Mouse (Mus musculus) hindbrain, embryonic 15.5 days (tissue): Measurements from ENCODE around the gene Ctrb1. TPM values are rescaled to one million over a fixed set of nuclear protein-coding genes. Genes with fewer than 3 reads are reported as not detected.
A peak's percentile ranks its signal among the peaks of the same experiment; 100 is the strongest.

ENCODE experiments used
- ATAC-seq: fragments of 200-750 bp; cut with Nextera tagmentation; 2 replicates; pipeline ENCODE4 v1.8.0; 2017; ENCODE audit warnings: low read depth, moderate number of reproducible peaks, moderate TSS enrichment; ENCODE audit not compliant: low FRiP score
- H3K27ac ChIP-seq: fragments of 300-500 bp; sonication (generic); replicated peaks from 2 replicates; pipeline ENCODE4 v1.5.1; 2015; ENCODE audit warnings: mild to moderate bottlenecking, inconsistent platforms
- H3K27me3 ChIP-seq: fragments of 300-500 bp; sonication (generic); 2 replicates; pipeline ENCODE4 v1.6.1; 2015; ENCODE audit warnings: control low read depth, inconsistent platforms
- H3K36me3 ChIP-seq: fragments of 300-500 bp; sonication (generic); 2 replicates; pipeline ENCODE4 v1.6.1; 2015; ENCODE audit warnings: control low read depth, inconsistent platforms
- H3K4me1 ChIP-seq: fragments of 300-500 bp; sonication (generic); replicated peaks from 2 replicates; pipeline ENCODE4 v1.6.1; 2015; ENCODE audit warnings: control low read depth, inconsistent platforms
- H3K4me2 ChIP-seq: fragments of 300-500 bp; sonication (generic); 2 replicates; pipeline ENCODE4 v1.6.1; 2015; ENCODE audit warnings: moderate library complexity, mild to moderate bottlenecking, inconsistent platforms
- H3K4me3 ChIP-seq: fragments of 300-500 bp; sonication (generic); 2 replicates; pipeline ENCODE4 v1.5.1; 2015; ENCODE audit warnings: mild to moderate bottlenecking, inconsistent platforms
- H3K9ac ChIP-seq: fragments of 300-500 bp; sonication (generic); 2 replicates; pipeline ENCODE4 v1.6.1; 2015; ENCODE audit warnings: inconsistent platforms
- H3K9me3 ChIP-seq: fragments of 300-500 bp; sonication (generic); 2 replicates; pipeline ENCODE4 v1.6.1; 2016; ENCODE audit warnings: control low read depth, inconsistent platforms
- WGBS: fragments of 180-500 bp; shearing (Covaris S2); methylation state at CpG from one replicate; pipeline ENCODE4 v1.1.7; 2015; 5-methylcytosine and 5-hydroxymethylcytosine counted together
- polyA plus RNA-seq: library from polyadenylated mRNA; unstranded; fragments of >200 nt; fragmentation: Nextera tagmentation; extraction: Ambion mirVana; gene quantifications from 2 replicates; pipeline ENCODE4 v1.2.1, GENCODE M21; 2015

Gene Ctrb1
- polyA plus RNA-seq, 1 experiment from 2014 or later = 1.9 TPM

- no peaks in the 10 kb centered on the region for H3K9me3 ChIP-seq
- H3K4me2 ChIP-seq = no peak overlapping the region
- peaks cover 35% of the 10 kb centered on the region for H3K4me1 ChIP-seq
- WGBS = 73% methylated on average over 13 of the region's 13 CpGs
- peaks cover 31% of the 10 kb centered on the region for H3K36me3 ChIP-seq
- H3K27ac ChIP-seq = peak overlapping the region; percentile 88; the same call in 1 of the 2 replicates
- H3K27me3 ChIP-seq = no peaks in the 10 kb centered on the region
- H3K9ac ChIP-seq = no peak overlapping the region
- ATAC-seq = no peak
- no peak overlapping the region for H3K4me3 ChIP-seq
These were observed 24.7 kb upstream of the Ctrb1 start for GRCm38 (mm10) chr8:111715514-111715913.

GRCm38 (mm10) chr8:111714295-111714694 lies 23.5 kb upstream of the Ctrb1 start:
- H3K9ac ChIP-seq = no peak overlapping the region
- H3K27me3 ChIP-seq = no peaks in the 10 kb centered on the region
- peaks cover 37% of the 10 kb centered on the region for H3K36me3 ChIP-seq
- 96% methylated on average over 12 of the region's 12 CpGs for WGBS
- no peak overlapping the region for H3K4me2 ChIP-seq
- H3K4me3 ChIP-seq = no peak overlapping the region
- ATAC-seq = no peak
- peaks cover 35% of the 10 kb centered on the region for H3K4me1 ChIP-seq
- H3K9me3 ChIP-seq = no peaks in the 10 kb centered on the region
- no peak overlapping the region for H3K27ac ChIP-seq

- Histone ChIP-seq H3K9me3 (no peaks in the 10 kb centered on the region), H3K27me3 (no peaks in the 10 kb centered on the region), H3K36me3 (peaks cover 37% of the 10 kb centered on the region), H3K9ac (no peak overlapping the region), H3K27ac (no peak overlapping the region), H3K4me1 (peaks cover 32% of the 10 kb centered on the region), H3K4me3 (no peak overlapping the region), H3K4me2 (no peak overlapping the region)
- ATAC-seq = no peak
- WGBS = 92% methylated on average over 25 of the region's 25 CpGs
These were observed 23.0 kb upstream of the Ctrb1 start for GRCm38 (mm10) chr8:111713817-111714216.

- ATAC-seq = no peak
- peaks cover 37% of the 10 kb centered on the region for H3K36me3 ChIP-seq
- H3K27me3 ChIP-seq = no peaks in the 10 kb centered on the region
- H3K9ac ChIP-seq = no peak overlapping the region
- H3K4me2 ChIP-seq = no peak overlapping the region
- 92% methylated on average over 11 of the region's 11 CpGs for WGBS
- no peaks in the 10 kb centered on the region for H3K9me3 ChIP-seq
- H3K4me1 ChIP-seq = peaks cover 31% of the 10 kb centered on the region
- H3K4me3 ChIP-seq = no peak overlapping the region
- no peak overlapping the region for H3K27ac ChIP-seq
These were observed 22.5 kb upstream of the Ctrb1 start for GRCm38 (mm10) chr8:111713291-111713690.

- WGBS = 76% methylated on average over 6 of the region's 6 CpGs
These were observed 21.8 kb upstream of the Ctrb1 start for GRCm38 (mm10) chr8:111712588-111712987.

GRCm38 (mm10) chr8:111712135-111712534 lies 21.3 kb upstream of the Ctrb1 start:
- H3K4me3 ChIP-seq = no peak overlapping the region
- H3K27ac ChIP-seq = no peak overlapping the region
- no peaks in the 10 kb centered on the region for H3K9me3 ChIP-seq
- no peaks in the 10 kb centered on the region for H3K27me3 ChIP-seq
- 61% methylated on average over 9 of the region's 9 CpGs for WGBS
- H3K4me2 ChIP-seq = no peak overlapping the region
- H3K4me1 ChIP-seq = peaks cover 19% of the 10 kb centered on the region
- H3K9ac ChIP-seq = no peak overlapping the region
- H3K36me3 ChIP-seq = peaks cover 37% of the 10 kb centered on the region
- no peak for ATAC-seq

More at GRCm38 (mm10) chr8:111712588-111712987, 21.8 kb upstream of the Ctrb1 start:
- H3K27ac ChIP-seq = no peak overlapping the region
- H3K27me3 ChIP-seq = no peaks in the 10 kb centered on the region
- ATAC-seq = no peak
- no peak overlapping the region for H3K4me2 ChIP-seq
- no peak overlapping the region for H3K9ac ChIP-seq
- H3K4me3 ChIP-seq = no peak overlapping the region
- H3K36me3 ChIP-seq = peaks cover 37% of the 10 kb centered on the region
- no peaks in the 10 kb centered on the region for H3K9me3 ChIP-seq
- peaks cover 24% of the 10 kb centered on the region for H3K4me1 ChIP-seq

- Histone ChIP-seq H3K4me1 (peaks cover 7% of the 10 kb centered on the region), H3K27ac (no peak overlapping the region), H3K36me3 (peaks cover 37% of the 10 kb centered on the region), H3K4me3 (no peak overlapping the region), H3K4me2 (no peak overlapping the region), H3K9me3 (no peaks in the 10 kb centered on the region), H3K27me3 (no peaks in the 10 kb centered on the region), H3K9ac (no peak overlapping the region)
- no peak for ATAC-seq
- 93% methylated on average over 20 of the region's 20 CpGs for WGBS
These were observed 20.1 kb upstream of the Ctrb1 start for GRCm38 (mm10) chr8:111710777-111711485.

- H3K9ac ChIP-seq = no peak overlapping the region
- H3K27me3 ChIP-seq = no peaks in the 10 kb centered on the region
- no peak overlapping the region for H3K4me2 ChIP-seq
- no peak overlapping the region for H3K4me3 ChIP-seq
- no peak for ATAC-seq
- peaks cover 33% of the 10 kb centered on the region for H3K36me3 ChIP-seq
- no peaks in the 10 kb centered on the region for H3K9me3 ChIP-seq
- no peak overlapping the region for H3K27ac ChIP-seq
- H3K4me1 ChIP-seq = no peaks in the 10 kb centered on the region
- WGBS = 95% methylated on average over 1 of the region's 1 CpGs
These were observed 18.4 kb upstream of the Ctrb1 start for GRCm38 (mm10) chr8:111709223-111709622.

GRCm38 (mm10) chr8:111708265-111708664 lies 17.5 kb upstream of the Ctrb1 start:
- no peaks in the 10 kb centered on the region for H3K27me3 ChIP-seq
- H3K9me3 ChIP-seq = no peaks in the 10 kb centered on the region
- no peak overlapping the region for H3K27ac ChIP-seq
- no peak overlapping the region for H3K4me3 ChIP-seq
- no peak overlapping the region for H3K4me2 ChIP-seq
- H3K36me3 ChIP-seq = peaks cover 27% of the 10 kb centered on the region
- no peaks in the 10 kb centered on the region for H3K4me1 ChIP-seq
- no peak overlapping the region for H3K9ac ChIP-seq
- no peak for ATAC-seq
- WGBS = 93% methylated on average over 6 of the region's 6 CpGs

- Histone ChIP-seq H3K9ac (no peak overlapping the region), H3K27ac (no peak overlapping the region), H3K27me3 (no peaks in the 10 kb centered on the region), H3K4me3 (no peak overlapping the region), H3K36me3 (peaks cover 10% of the 10 kb centered on the region), H3K4me2 (no peak overlapping the region), H3K4me1 (no peaks in the 10 kb centered on the region), H3K9me3 (no peaks in the 10 kb centered on the region)
- no peak for ATAC-seq
- 67% methylated on average over 5 of the region's 5 CpGs for WGBS
These were observed 14.9 kb upstream of the Ctrb1 start for GRCm38 (mm10) chr8:111705699-111706098.

- H3K9me3 ChIP-seq = no peaks in the 10 kb centered on the region
- no peak overlapping the region for H3K4me2 ChIP-seq
- no peaks in the 10 kb centered on the region for H3K27me3 ChIP-seq
- ATAC-seq = no peak
- H3K27ac ChIP-seq = no peak overlapping the region
- WGBS = 85% methylated on average over 3 of the region's 3 CpGs
- H3K36me3 ChIP-seq = peaks cover 6% of the 10 kb centered on the region
- no peaks in the 10 kb centered on the region for H3K4me1 ChIP-seq
- no peak overlapping the region for H3K4me3 ChIP-seq
- no peak overlapping the region for H3K9ac ChIP-seq
These were observed 14.4 kb upstream of the Ctrb1 start for GRCm38 (mm10) chr8:111705222-111705621.

GRCm38 (mm10) chr8:111704585-111704984 lies 13.8 kb upstream of the Ctrb1 start:
- Histone ChIP-seq H3K4me3 (no peak overlapping the region), H3K27me3 (no peaks in the 10 kb centered on the region), H3K9me3 (no peaks in the 10 kb centered on the region), H3K27ac (no peak overlapping the region), H3K36me3 (no peaks in the 10 kb centered on the region), H3K4me1 (no peaks in the 10 kb centered on the region), H3K4me2 (no peak overlapping the region), H3K9ac (no peak overlapping the region)
- no peak for ATAC-seq
- 94% methylated on average over 12 of the region's 12 CpGs for WGBS

GRCm38 (mm10) chr8:111701380-111701779 lies 10.6 kb upstream of the Ctrb1 start:
- no peak overlapping the region for H3K9ac ChIP-seq
- H3K36me3 ChIP-seq = no peaks in the 10 kb centered on the region
- H3K9me3 ChIP-seq = no peaks in the 10 kb centered on the region
- ATAC-seq = no peak
- H3K4me2 ChIP-seq = no peak overlapping the region
- WGBS = 90% methylated on average over 9 of the region's 9 CpGs
- H3K27ac ChIP-seq = no peak overlapping the region
- H3K4me1 ChIP-seq = no peaks in the 10 kb centered on the region
- H3K4me3 ChIP-seq = no peak overlapping the region
- H3K27me3 ChIP-seq = no peaks in the 10 kb centered on the region
